Mouse (Mus musculus) left cerebral cortex, adult 8-10 months (tissue): Measurements from ENCODE around the gene Klra4. TPM values are rescaled to one million over a fixed set of nuclear protein-coding genes. Genes with fewer than 3 reads are reported as not detected.
"Not testable (repeated sequence)": the region's sequence is repeated elsewhere in the genome, so short reads cannot be mapped to it uniquely, and the experiment has no call there.

Experiments
- DNase-seq, 2 experiments: peaks; one replicate each; pipeline ENCODE4 v3.0.0; 2022; ENCODE audit warnings: low spot score in 2 of 2
- total RNA-seq, 4 experiments: library from RNA; stranded (reverse); gene quantifications; 2 replicates each; pipeline ENCODE4 v1.2.4; 2022

Klra4 gene
- not detected for total RNA-seq

- not testable (repeated sequence) for DNase-seq
Measured at GRCm38 (mm10) chr6:130067171-130067570, at the start of gene Klra4. Gene Klra4 (minus strand): TSS chr6:130067271.

- no peak for DNase-seq
Measured at GRCm38 (mm10) chr6:130110485-130110884, 43.4 kb upstream of the Klra4 start.

- not testable (repeated sequence) for DNase-seq
Measured at GRCm38 (mm10) chr6:130102743-130103142, 35.7 kb upstream of the Klra4 start.

- no peak for DNase-seq
Measured at GRCm38 (mm10) chr6:130092336-130092948, 25.4 kb upstream of the Klra4 start.

- no peak for DNase-seq
Measured at GRCm38 (mm10) chr6:130065196-130065595, 1.9 kb downstream of the Klra4 start.

- not testable (repeated sequence) for DNase-seq
Measured at GRCm38 (mm10) chr6:130035146-130035545, 31.9 kb downstream of the Klra4 start.

- DNase-seq: not testable (repeated sequence)
Measured at GRCm38 (mm10) chr6:130031493-130032089, 35.5 kb downstream of the Klra4 start.

- no peak for DNase-seq
Measured at GRCm38 (mm10) chr6:130026854-130027253, 40.2 kb downstream of the Klra4 start, which contains the start of gene Klra6. Gene Klra6 (minus strand): TSS chr6:130026954.

Other genes with a start within 250 kb of the Klra4 start
- gene Gm17631, start 204.6 kb downstream of the Klra4 start, total RNA-seq: not detected
- gene Klra17, start 190.6 kb downstream of the Klra4 start, total RNA-seq: not detected
- not detected for gene Klra5, start 149.6 kb downstream of the Klra4 start, total RNA-seq
- not detected for gene Klra6, start 40.3 kb downstream of the Klra4 start, total RNA-seq
- gene Klra8, start 62.6 kb upstream of the Klra4 start, total RNA-seq: not detected
- gene Klra9, start 125.8 kb upstream of the Klra4 start, total RNA-seq: not detected
- not detected for gene Klra7, start 166.1 kb upstream of the Klra4 start, total RNA-seq
- gene Klra10, start 214.7 kb upstream of the Klra4 start, total RNA-seq: not detected